Comparison of ENCODE assay signal across 24 mouse cellular contexts in the genomic region with DNA sequence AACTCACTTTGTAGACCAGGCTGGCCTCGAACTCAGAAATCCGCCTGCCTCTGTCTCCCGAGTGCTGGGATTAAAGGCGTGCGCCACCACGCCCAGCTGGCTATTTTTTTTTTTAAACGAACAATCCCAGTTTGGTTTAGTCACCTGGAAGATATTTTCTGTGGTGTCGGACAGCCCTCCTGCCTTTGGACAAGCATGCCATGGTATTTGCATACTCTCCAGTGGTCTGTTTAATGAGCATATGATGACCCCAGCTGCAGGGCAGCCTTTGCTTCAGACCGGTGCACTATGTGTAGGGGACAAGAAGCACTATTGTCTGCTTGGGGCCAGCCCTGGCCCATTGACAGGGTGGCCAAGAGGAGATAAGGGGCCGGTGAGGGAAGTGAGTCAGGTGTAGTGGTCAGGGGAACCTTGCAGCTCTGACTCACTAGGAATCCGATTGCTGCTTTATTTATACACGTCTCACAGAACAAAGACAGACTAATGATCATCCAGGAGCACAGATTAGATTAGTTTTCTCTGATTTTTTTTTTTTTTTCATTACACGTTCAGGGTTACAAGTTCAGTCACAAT. TPM values are rescaled to one million over a fixed set of nuclear protein-coding genes. Genes with fewer than 3 reads are reported as not detected.
DNase-seq lines count a peak whose midpoint lies in the region; TF ChIP-seq lines count a peak whose summit lies in the region.
"Had no signal": no experiment of that assay in that cellular context is flagged by ENCODE, and none has a peak within 500 bp of the region (broad histone marks: within the 10 kb centered on the region; RNA-seq: fewer than 3 reads in every experiment).

No protein-coding gene starts in this region.

- no peaks in the 10 kb centered on the region for H3K27me3 ChIP-seq in small intestine, adult 2 months (ENCODE audit: control insufficient read depth, insufficient read depth, low read length)
- no peaks in the 10 kb centered on the region for H3K27me3 ChIP-seq in thymus, adult 2 months (ENCODE audit: control insufficient read depth, insufficient read depth, low read length)
- H3K27me3 ChIP-seq: embryonic facial prominence, embryonic 13.5 days; heart, embryonic 12.5 days; hindbrain, embryonic 15.5 days had no signal

- peak; percentile 32 for DNase-seq in adrenal gland, postnatal 14 days
- no peak for DNase-seq in adrenal gland, adult (ENCODE audit: inconsistent age in 2 of 2, low spot score in 1 of 2)
- peak; percentile 32 for DNase-seq in urinary bladder, postnatal 14 days (ENCODE audit: low spot score)
- DNase-seq in urinary bladder, adult 2 months (ENCODE audit: low spot score): no peak
- no peak for DNase-seq in layer of hippocampus, postnatal 36 days
- DNase-seq in thymus, adult 2 months: no peak
- DNase-seq in spleen, adult 18-20 months: no peak
- DNase-seq: adrenal gland, postnatal 25 days; cerebellum, adult 18-20 months; cerebellum, adult 9-11 months; cerebellum, postnatal 36 days; gastrocnemius, postnatal 10 days had no signal

- H3K27ac ChIP-seq in small intestine, adult 2 months (ENCODE audit: insufficient read depth, low read depth, low read length): peak overlapping the region; percentile 59; the same call in 1 of the 2 replicates
- H3K27ac ChIP-seq in thymus, adult 2 months (ENCODE audit: control insufficient read depth, insufficient read depth, low read length): no peak overlapping the region
- H3K27ac ChIP-seq: embryonic facial prominence, embryonic 13.5 days; forebrain, embryonic 12.5 days; hindbrain, embryonic 10.5 days; hindbrain, embryonic 15.5 days had no signal

- 61% methylated on average over 13 of the region's 13 CpGs for WGBS in small intestine, adult 2 months
- 87% methylated on average over 13 of the region's 13 CpGs for WGBS in thymus, adult 2 months

- no peaks in the 10 kb centered on the region for H3K36me3 ChIP-seq in small intestine, adult 2 months (ENCODE audit: control insufficient read depth, insufficient read depth, low read length)
- H3K36me3 ChIP-seq in thymus, adult 2 months (ENCODE audit: control insufficient read depth, insufficient read depth, low read length): no peaks in the 10 kb centered on the region
- H3K36me3 ChIP-seq: embryonic facial prominence, embryonic 13.5 days; forebrain, embryonic 12.5 days; G1E; heart, embryonic 12.5 days; hindbrain, embryonic 10.5 days; hindbrain, embryonic 15.5 days had no signal

- TF ChIP-seq CTCF in small intestine, adult 2 months (IDR thresholded peaks at IDR 0.05; ENCODE audit: extremely low read depth, insufficient read length, insufficient replicate concordance, low read depth, low read length): no peak
- no peak for TF ChIP-seq CTCF in thymus, adult 2 months (IDR thresholded peaks at IDR 0.05; ENCODE audit: borderline replicate concordance, control insufficient read depth, extremely low read depth, insufficient read depth, low read length, poor library complexity)

- no peak overlapping the region for H3K4me3 ChIP-seq in small intestine, adult 2 months (ENCODE audit: low read depth, low read length)
- H3K4me3 ChIP-seq in thymus, adult 2 months (ENCODE audit: control insufficient read depth, insufficient read depth, low read length): no peak overlapping the region
- H3K4me3 ChIP-seq: embryonic facial prominence, embryonic 13.5 days; forebrain, embryonic 12.5 days; heart, embryonic 12.5 days; hindbrain, embryonic 10.5 days; hindbrain, embryonic 15.5 days had no signal

- peaks cover 4% of the 10 kb centered on the region; the same call in 1 of the 2 replicates for H3K4me1 ChIP-seq in small intestine, adult 2 months (ENCODE audit: control insufficient read depth, insufficient read depth, insufficient read length, low read length)
- H3K4me1 ChIP-seq in thymus, adult 2 months (replicated peaks; ENCODE audit: control insufficient read depth, insufficient read depth, low read length): peaks cover 7% of the 10 kb centered on the region

- TF ChIP-seq POLR2A in small intestine, adult 2 months (IDR thresholded peaks at IDR 0.05; ENCODE audit: low read depth, low read length): no peak
- no peak for TF ChIP-seq POLR2A in thymus, adult 2 months (IDR thresholded peaks at IDR 0.05; ENCODE audit: control insufficient read depth, extremely low read depth, insufficient read depth, low read length, poor library complexity)

RNA-seq across cellular contexts. Expression of a gene that starts 5.1 kb away (rescaled TPM):
- total RNA-seq in adrenal gland, postnatal 14 days (2021): 536 and 571 TPM in 2 replicates
- 112 and 118 TPM in 2 replicates for polyA plus RNA-seq in urinary bladder, adult 2 months (2012; rRNA removed)
- polyA plus RNA-seq in small intestine, adult 2 months (2012; rRNA removed): 47.4 and 48.1 TPM in 2 replicates
- 10 to 100 TPM; 60.2 to 61.0 TPM for total RNA-seq in layer of hippocampus, postnatal 36 days (2021)
- polyA plus RNA-seq in thymus, adult 2 months (2012; rRNA removed): 60.9 and 65.6 TPM in 2 replicates

RNA-seq across cellular contexts. Expression of a gene that starts 5.8 kb away (rescaled TPM):
- total RNA-seq in adrenal gland, postnatal 14 days (2021): 20.8 and 23.6 TPM in 2 replicates
- polyA plus RNA-seq in urinary bladder, adult 2 months (2012; rRNA removed): 8.1 and 11.0 TPM in 2 replicates
- polyA plus RNA-seq in small intestine, adult 2 months (2012; rRNA removed): 11.0 and 13.5 TPM in 2 replicates
- 1 to 10 TPM; 3.0 to 3.4 TPM for total RNA-seq in layer of hippocampus, postnatal 36 days (2021)
- 15.3 and 18.0 TPM in 2 replicates for polyA plus RNA-seq in thymus, adult 2 months (2012; rRNA removed)

RNA-seq across cellular contexts. Expression of a gene that starts 15.9 kb away (rescaled TPM):
- 41.3 and 48.7 TPM in 2 replicates for total RNA-seq in adrenal gland, postnatal 14 days (2021)
- polyA plus RNA-seq in urinary bladder, adult 2 months (2012; rRNA removed): 26.1 and 31.0 TPM in 2 replicates
- polyA plus RNA-seq in small intestine, adult 2 months (2012; rRNA removed): 8.3 and 16.6 TPM in 2 replicates
- 10 to 100 TPM; 23.0 to 27.3 TPM for total RNA-seq in layer of hippocampus, postnatal 36 days (2021)
- 36.0 and 39.0 TPM in 2 replicates for polyA plus RNA-seq in thymus, adult 2 months (2012; rRNA removed)

RNA-seq across cellular contexts. Expression of a gene that starts 19.2 kb away (rescaled TPM):
- total RNA-seq in adrenal gland, postnatal 14 days (2021): 70.4 and 79.8 TPM in 2 replicates
- polyA plus RNA-seq in urinary bladder, adult 2 months (2012; rRNA removed): 61.2 and 63.5 TPM in 2 replicates
- 76.8 and 111 TPM in 2 replicates for polyA plus RNA-seq in small intestine, adult 2 months (2012; rRNA removed)
- 10 to 100 TPM; 47.0 to 50.7 TPM for total RNA-seq in layer of hippocampus, postnatal 36 days (2021)
- polyA plus RNA-seq in thymus, adult 2 months (2012; rRNA removed): 28.1 and 34.8 TPM in 2 replicates

RNA-seq across cellular contexts. Expression of a gene that starts 28.2 kb away (rescaled TPM):
- not detected in 2 replicates for total RNA-seq in adrenal gland, postnatal 14 days (2021)
- 3.3 TPM in 2 replicates for polyA plus RNA-seq in urinary bladder, adult 2 months (2012; rRNA removed)
- polyA plus RNA-seq in small intestine, adult 2 months (2012; rRNA removed): 3,061 and 5,933 TPM in 2 replicates
- total RNA-seq in layer of hippocampus, postnatal 36 days (2021): not detected
- polyA plus RNA-seq in thymus, adult 2 months (2012; rRNA removed): 2.4 and 5.2 TPM in 2 replicates
- total RNA-seq: adrenal gland, adult 18-20 months; adrenal gland, postnatal 25 days; G1E; gastrocnemius, postnatal 10 days; heart, adult 8-10 months; heart, postnatal 25 days had no signal
- polyA plus RNA-seq: embryonic facial prominence, embryonic 13.5 days; forebrain, embryonic 12.5 days; forebrain, embryonic 16.5 days; G1E; gonadal fat pad, adult 2 months; heart, embryonic 12.5 days; hindbrain, embryonic 10.5 days; hindbrain, embryonic 15.5 days had no signal

Comparison
In these comparisons a context has a peak if more than half of its experiments do, and no peak if none do; other contexts are left out.
1. DNase-seq: peak in adrenal gland, postnatal 14 days (single experiment) and urinary bladder, postnatal 14 days (single experiment); none in adrenal gland, adult (0 of 2), urinary bladder, adult 2 months (single experiment), layer of hippocampus, postnatal 36 days (0 of 2), thymus, adult 2 months (single experiment) and spleen, adult 18-20 months (0 of 2).